Mouse (Mus musculus) left cerebral cortex, postnatal 36 days (tissue): Measurements from ENCODE around the gene Epha7. TPM values are rescaled to one million over a fixed set of nuclear protein-coding genes. Genes with fewer than 3 reads are reported as not detected.

Experiments
- DNase-seq, 2 experiments: peaks; one replicate each; pipeline ENCODE4 v3.0.0; 2021 to 2022; ENCODE audit warnings: low spot score in 2 of 2, mixed read lengths in 1 of 2
- intact Hi-C: fragments of 180-260 bp; cut with DNase I; formaldehyde crosslinking; loops from one replicate; pipeline ENCODE4 v1.15.1; 2025
- total RNA-seq, 2 experiments: library from RNA; stranded (reverse); gene quantifications; 2 replicates each; pipeline ENCODE4 v1.2.3; 2021

The Epha7 gene
- total RNA-seq, 2 experiments from 2014 or later, result 83.7 to 86.0 TPM

GRCm38 (mm10) chr4:28890102-28890501, 77.2 kb downstream of the Epha7 start:
- intact Hi-C loops, result no loop called here

GRCm38 (mm10) chr4:28895480-28895879, 82.5 kb downstream of the Epha7 start:
- DNase-seq, result peak in 1 of 2 experiments; percentile 15
- intact Hi-C loops, result no loop called here

More at GRCm38 (mm10) chr4:28890102-28890501, 77.2 kb downstream of the Epha7 start:
- no peak for DNase-seq

DNA sequence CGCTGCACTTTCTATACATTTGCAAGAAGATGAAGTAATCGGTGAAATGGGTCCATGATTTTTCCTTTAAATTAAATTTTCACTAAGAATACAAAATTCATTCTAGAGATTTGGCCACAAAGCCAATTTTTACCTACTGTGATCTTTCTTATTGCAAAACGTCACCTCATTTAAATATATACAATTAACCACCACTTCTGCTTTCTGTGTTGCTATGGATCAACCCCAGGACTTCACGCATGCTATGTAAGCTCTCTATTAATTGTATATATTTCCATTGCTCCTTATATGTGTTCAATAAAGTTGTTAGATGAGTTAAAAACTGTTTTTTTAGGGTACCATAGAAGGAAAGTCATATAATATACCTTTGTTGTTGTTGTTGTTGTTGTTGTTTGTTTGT, 86.4 kb downstream of the Epha7 start:
- intact Hi-C loops, result no loop called here
- no peak for DNase-seq

DNA sequence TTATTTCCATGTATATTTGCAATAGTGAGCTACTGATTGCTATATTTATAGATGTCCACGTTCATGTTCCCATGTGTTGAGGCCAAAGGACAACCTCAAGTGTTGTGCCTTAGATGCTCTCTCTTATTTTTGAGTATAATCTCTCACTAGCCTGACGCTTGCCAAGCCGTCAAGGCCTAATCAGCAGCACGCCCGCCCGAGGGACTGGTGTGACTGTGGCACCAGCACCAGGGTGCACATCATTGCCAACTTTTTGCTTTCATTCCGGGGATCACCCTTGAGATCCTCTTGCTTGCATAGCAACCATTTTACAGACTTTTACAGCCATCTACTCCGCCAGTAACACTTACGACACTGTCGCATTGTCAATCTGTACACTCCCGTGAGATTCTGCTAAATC, 86.9 kb downstream of the Epha7 start:
- intact Hi-C loops, result no loop called here
- no peak for DNase-seq

GRCm38 (mm10) chr4:28901496-28901895, 88.6 kb downstream of the Epha7 start:
- intact Hi-C loops, result no loop called here
- no peak for DNase-seq

GRCm38 (mm10) chr4:28902004-28902704, 89.2 kb downstream of the Epha7 start:
- intact Hi-C loops, result no loop called here

GRCm38 (mm10) chr4:28906985-28907384, 94.1 kb downstream of the Epha7 start:
- intact Hi-C loops, result no loop called here
- DNase-seq, result no peak

More at GRCm38 (mm10) chr4:28902004-28902704, 89.2 kb downstream of the Epha7 start:
- no peak for DNase-seq

DNA sequence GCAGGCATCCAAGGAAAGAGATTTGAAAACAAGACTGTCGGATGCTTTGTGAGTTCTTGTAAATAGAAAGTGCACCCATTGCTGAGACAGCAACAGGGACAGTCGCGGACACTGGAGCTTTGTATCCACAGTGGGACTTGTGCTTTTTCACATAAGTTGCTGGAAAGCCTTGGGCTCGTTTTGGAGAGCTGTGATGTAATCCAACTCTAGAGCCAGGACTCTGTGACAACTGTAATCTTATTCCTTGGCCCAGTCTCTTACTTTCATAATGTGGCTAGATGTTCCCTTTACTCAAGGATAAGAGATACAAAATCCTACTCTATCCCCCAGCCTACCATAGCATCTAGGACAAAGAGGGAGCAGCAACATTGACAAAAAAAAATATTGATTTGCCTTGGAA, 97.2 kb downstream of the Epha7 start:
- DNase-seq, result no peak
- intact Hi-C loops, result no loop called here

- intact Hi-C loops, result no loop called here
- DNase-seq, result no peak
Measured at GRCm38 (mm10) chr4:28912028-28912427, 99.1 kb downstream of the Epha7 start.

DNA sequence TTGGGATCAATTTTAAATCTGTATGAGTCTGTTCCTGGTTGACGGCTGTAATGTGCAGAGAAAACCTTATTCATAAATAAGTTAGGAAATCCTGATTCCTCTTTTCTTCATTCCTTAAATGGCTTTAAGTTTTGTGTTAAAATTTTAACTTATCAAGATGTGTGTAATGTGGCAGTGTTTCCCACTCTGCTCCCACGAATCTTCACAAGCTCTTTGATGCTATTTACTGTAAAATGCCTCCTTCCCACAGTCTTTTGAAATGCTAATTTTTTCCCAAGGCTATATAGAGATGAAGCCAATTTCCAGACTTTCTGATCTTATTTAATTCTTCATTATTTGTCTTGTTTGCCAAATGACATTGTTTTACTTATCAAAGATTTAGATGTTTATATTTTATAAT, 100.7 kb downstream of the Epha7 start:
- no peak for DNase-seq
- intact Hi-C loops, result no loop called here

DNA sequence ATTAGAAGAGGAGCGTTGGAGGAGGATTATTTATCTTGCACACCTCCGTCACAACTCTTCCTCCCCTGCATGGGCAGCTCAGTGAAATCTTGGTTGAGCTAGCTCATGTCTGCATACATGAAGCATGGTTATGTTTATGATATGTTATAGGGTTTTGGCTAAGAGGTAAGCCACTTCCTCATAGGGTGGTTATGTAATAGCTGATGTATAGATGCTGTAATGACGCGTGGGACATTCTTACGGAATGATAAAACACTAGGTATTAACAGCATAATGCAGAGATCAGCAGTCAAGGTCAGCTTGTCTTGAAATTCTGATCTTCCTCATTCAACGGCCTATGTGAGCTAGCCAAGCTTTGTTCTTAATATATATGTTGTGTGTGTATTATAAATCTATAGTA, 107.7 kb downstream of the Epha7 start:
- intact Hi-C loops, result no loop called here

GRCm38 (mm10) chr4:28926072-28926471, 113.1 kb downstream of the Epha7 start:
- intact Hi-C loops, result no loop called here
- no peak for DNase-seq

More for the DNA sequence above, 107.7 kb downstream of the Epha7 start:
- no peak for DNase-seq

GRCm38 (mm10) chr4:28933431-28933830, 120.5 kb downstream of the Epha7 start:
- no peak for DNase-seq
- intact Hi-C loops, result loop anchor here (5.0 kb wide), 1 partner anchor 121 kb away; the partner anchor contains the start of gene Epha7

GRCm38 (mm10) chr4:28934802-28935201, 121.9 kb downstream of the Epha7 start:
- intact Hi-C loops, result loop anchor here (5.0 kb wide), 1 partner anchor 123 kb away; the partner anchor contains the start of gene Epha7
- DNase-seq, result no peak

GRCm38 (mm10) chr4:28935567-28935966, 122.6 kb downstream of the Epha7 start:
- DNase-seq, result peak in 1 of 2 experiments; percentile 11
- intact Hi-C loops, result no loop called here

DNA sequence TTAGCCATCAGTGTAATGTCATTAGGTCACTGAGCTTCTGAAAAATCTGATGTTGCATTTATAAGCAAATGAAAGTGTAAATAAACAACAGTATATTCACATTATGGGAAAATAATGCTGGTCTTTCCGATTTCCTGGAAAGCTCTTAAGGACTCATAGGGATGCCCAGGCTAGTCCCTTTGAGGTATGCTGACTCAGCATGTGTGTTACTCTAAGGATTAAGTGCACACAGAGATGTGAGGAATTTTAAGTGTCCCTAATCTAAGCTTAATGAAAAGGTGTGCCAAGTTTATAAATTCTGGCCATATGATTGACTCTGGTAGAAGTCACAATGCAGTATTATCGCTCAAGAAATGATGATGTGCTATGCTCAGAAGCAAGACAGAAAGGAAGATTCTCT, 127.8 kb downstream of the Epha7 start:
- no peak for DNase-seq
- intact Hi-C loops, result no loop called here

GRCm38 (mm10) chr4:28944237-28944636, 131.3 kb downstream of the Epha7 start:
- intact Hi-C loops, result no loop called here

DNA sequence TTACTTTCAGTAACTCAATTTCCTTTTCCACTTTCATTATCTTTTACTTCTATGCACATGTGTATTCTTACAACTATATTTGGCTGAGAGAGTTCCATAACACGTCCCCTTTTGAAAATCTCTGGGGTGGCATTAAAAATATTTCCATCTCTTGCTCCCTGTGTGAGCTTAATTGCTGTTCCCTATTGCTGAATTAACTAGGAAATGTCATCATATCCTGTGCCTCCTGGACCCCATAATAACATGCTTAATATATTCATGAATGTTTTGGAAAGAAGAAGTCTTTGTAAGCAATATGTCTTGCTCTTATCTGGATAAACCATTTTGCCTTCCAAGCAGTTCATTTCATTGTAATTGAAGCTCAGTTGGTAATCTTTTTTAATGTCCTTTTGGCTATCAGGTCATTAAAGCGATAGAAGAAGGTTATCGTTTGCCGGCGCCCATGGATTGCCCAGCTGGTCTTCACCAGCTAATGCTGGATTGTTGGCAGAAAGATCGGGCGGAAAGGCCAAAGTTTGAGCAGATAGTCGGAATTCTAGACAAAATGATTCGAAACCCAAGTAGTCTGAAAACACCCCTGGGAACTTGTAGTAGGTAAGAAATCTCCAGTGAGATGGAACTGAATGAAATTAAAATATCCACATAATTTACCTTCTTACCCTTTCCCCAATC, 148.1 kb downstream of the Epha7 start:
- DNase-seq, result no peak
- intact Hi-C loops, result no loop called here

More at GRCm38 (mm10) chr4:28944237-28944636, 131.3 kb downstream of the Epha7 start:
- no peak for DNase-seq

DNA sequence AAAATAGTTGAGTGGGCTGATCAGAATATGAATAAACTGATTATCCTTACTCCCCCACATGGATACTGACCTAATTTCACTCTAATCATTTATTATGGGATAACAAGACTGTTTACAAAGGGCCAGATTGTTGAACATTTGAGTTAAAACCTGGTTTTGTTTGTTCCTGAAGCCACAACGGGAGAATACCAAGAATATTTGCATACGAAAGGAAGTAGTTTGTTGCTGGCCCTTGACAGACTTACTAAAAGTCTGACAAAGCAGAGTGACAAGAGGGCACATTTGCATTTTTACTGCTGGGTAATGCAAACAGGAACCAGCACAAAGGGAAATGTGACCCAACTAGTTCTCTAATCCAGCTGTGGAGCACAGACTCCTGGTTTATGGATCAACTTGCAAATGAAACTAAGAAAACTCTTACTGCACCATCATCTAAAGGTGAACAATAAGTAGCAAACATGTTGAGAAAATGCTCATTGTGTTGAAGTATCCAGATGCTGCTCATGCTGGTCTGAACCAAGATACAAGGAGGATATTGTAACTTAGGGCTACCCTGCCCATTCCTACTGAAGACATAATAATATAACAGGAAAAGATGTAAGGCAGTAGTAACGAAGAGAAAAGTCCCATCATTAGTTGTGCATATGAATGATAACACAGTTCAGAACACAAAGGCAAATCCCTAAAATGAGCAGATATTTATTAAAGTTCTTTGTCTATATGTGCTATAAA, 154.8 kb downstream of the Epha7 start:
- intact Hi-C loops, result no loop called here
- DNase-seq, result no peak
